Mouse (Mus musculus) liver, embryonic 15.5 days (tissue): ENCODE results near the gene Gm28048. TPM values are rescaled to one million over a fixed set of nuclear protein-coding genes. Genes with fewer than 3 reads are reported as not detected.

Source experiments
- ATAC-seq: fragments of 200-750 bp; cut with Nextera tagmentation; 2 replicates; pipeline ENCODE4 v1.8.0; 2017; ENCODE audit warnings: moderate number of reproducible peaks, mild to moderate bottlenecking, moderate library complexity; ENCODE audit not compliant: insufficient read depth
- H3K27ac ChIP-seq: fragments of 300-500 bp; sonication (generic); replicated peaks from 2 replicates; pipeline ENCODE4 v1.5.1; 2015; ENCODE audit warnings: mild to moderate bottlenecking, inconsistent platforms
- H3K27me3 ChIP-seq: fragments of 300-500 bp; sonication (generic); 2 replicates; pipeline ENCODE4 v1.6.1; 2015; ENCODE audit warnings: mild to moderate bottlenecking, inconsistent platforms
- H3K36me3 ChIP-seq: fragments of 300-500 bp; sonication (generic); replicated peaks from 2 replicates; pipeline ENCODE4 v1.6.1; 2015; ENCODE audit warnings: moderate library complexity, mild to moderate bottlenecking, inconsistent platforms
- H3K4me1 ChIP-seq: fragments of 300-500 bp; sonication (generic); replicated peaks from 2 replicates; pipeline ENCODE4 v1.6.1; 2015; ENCODE audit warnings: inconsistent platforms
- H3K4me2 ChIP-seq: fragments of 300-500 bp; sonication (generic); 2 replicates; pipeline ENCODE4 v1.6.1; 2015; ENCODE audit warnings: moderate library complexity, mild to moderate bottlenecking, inconsistent platforms
- H3K4me3 ChIP-seq: fragments of 300-500 bp; sonication (generic); replicated peaks from 2 replicates; pipeline ENCODE4 v1.5.1; 2015; ENCODE audit warnings: mild to moderate bottlenecking, inconsistent platforms
- H3K9ac ChIP-seq: fragments of 300-500 bp; sonication (generic); 2 replicates; pipeline ENCODE4 v1.6.1; 2015; ENCODE audit warnings: moderate library complexity, mild to moderate bottlenecking, inconsistent platforms
- H3K9me3 ChIP-seq: fragments of 300-500 bp; sonication (generic); replicated peaks from 2 replicates; pipeline ENCODE4 v1.6.1; 2016; ENCODE audit warnings: inconsistent platforms
- WGBS: fragments of 180-500 bp; shearing (Covaris S2); methylation state at CpG from one replicate; pipeline ENCODE4 v1.1.7; 2015; ENCODE audit warnings: mixed read lengths; ENCODE audit not compliant: insufficient replicate concordance; 5-methylcytosine and 5-hydroxymethylcytosine counted together
- polyA plus RNA-seq: library from polyadenylated mRNA; unstranded; fragments of >200 nt; fragmentation: Nextera tagmentation; extraction: Ambion mirVana; gene quantifications from 2 replicates; pipeline ENCODE4 v1.2.1, GENCODE M21; 2015

The Gm28048 gene
- polyA plus RNA-seq, 1 experiment from 2014 or later = 9.2 TPM

GRCm38 (mm10) chr11:22830684-22831083, 151.2 kb downstream of the Gm28048 start:
- no peaks in the 10 kb centered on the region for H3K27me3 ChIP-seq
- H3K36me3 ChIP-seq = peaks cover 17% of the 10 kb centered on the region; the same call in 1 of the 2 replicates
- 0 out of 2 replicates have a peak, but pooled peaks cover 4% of the 10 kb centered on the region for H3K4me1 ChIP-seq
- 65% methylated on average over 6 of the region's 6 CpGs for WGBS
- H3K27ac ChIP-seq = no peak overlapping the region
- no peak overlapping the region for H3K4me2 ChIP-seq
- H3K9me3 ChIP-seq = no peaks in the 10 kb centered on the region
- no peak overlapping the region for H3K9ac ChIP-seq
- no peak overlapping the region for H3K4me3 ChIP-seq
- ATAC-seq = no peak

- H3K4me2 ChIP-seq = no peak overlapping the region
- 58% methylated on average over 5 of the region's 5 CpGs for WGBS
- no peak for ATAC-seq
- H3K9me3 ChIP-seq = no peaks in the 10 kb centered on the region
- peaks cover 17% of the 10 kb centered on the region; the same call in 1 of the 2 replicates for H3K36me3 ChIP-seq
- H3K27ac ChIP-seq = no peak overlapping the region
- no peaks in the 10 kb centered on the region for H3K27me3 ChIP-seq
- no peak overlapping the region for H3K9ac ChIP-seq
- H3K4me1 ChIP-seq = 0 out of 2 replicates have a peak, but pooled peaks cover 4% of the 10 kb centered on the region
- H3K4me3 ChIP-seq = no peak overlapping the region
These were observed 151.7 kb downstream of the Gm28048 start for GRCm38 (mm10) chr11:22830179-22830611.

GRCm38 (mm10) chr11:22828988-22829632, 152.8 kb downstream of the Gm28048 start:
- peaks cover 12% of the 10 kb centered on the region for H3K4me1 ChIP-seq
- H3K9me3 ChIP-seq = no peaks in the 10 kb centered on the region
- H3K4me2 ChIP-seq = no peak overlapping the region
- no peak overlapping the region for H3K4me3 ChIP-seq
- WGBS = 84% methylated on average over 15 of the region's 15 CpGs
- H3K36me3 ChIP-seq = peaks cover 13% of the 10 kb centered on the region; the same call in 1 of the 2 replicates
- H3K27ac ChIP-seq = no peak overlapping the region
- no peaks in the 10 kb centered on the region for H3K27me3 ChIP-seq
- no peak overlapping the region for H3K9ac ChIP-seq
- ATAC-seq = no peak

- Histone ChIP-seq H3K4me2 (no peak overlapping the region), H3K9ac (no peak overlapping the region), H3K9me3 (no peaks in the 10 kb centered on the region), H3K4me1 (peaks cover 15% of the 10 kb centered on the region), H3K4me3 (no peak overlapping the region), H3K36me3 (0 out of 2 replicates have a peak, but pooled peaks cover 4% of the 10 kb centered on the region), H3K27me3 (no peaks in the 10 kb centered on the region), H3K27ac (no peak overlapping the region)
- ATAC-seq = no peak
- WGBS = 71% methylated on average over 4 of the region's 4 CpGs
These were observed 154.3 kb downstream of the Gm28048 start for GRCm38 (mm10) chr11:22827514-22828080.

GRCm38 (mm10) chr11:22826665-22827064, 155.2 kb downstream of the Gm28048 start:
- ATAC-seq = no peak
- no peak overlapping the region for H3K27ac ChIP-seq
- no peak overlapping the region for H3K4me3 ChIP-seq
- peaks cover 13% of the 10 kb centered on the region for H3K4me1 ChIP-seq
- 0 out of 2 replicates have a peak, but pooled peaks cover 4% of the 10 kb centered on the region for H3K36me3 ChIP-seq
- no peaks in the 10 kb centered on the region for H3K27me3 ChIP-seq
- H3K4me2 ChIP-seq = no peak overlapping the region
- WGBS = 66% methylated on average over 6 of the region's 6 CpGs
- H3K9me3 ChIP-seq = no peaks in the 10 kb centered on the region
- H3K9ac ChIP-seq = no peak overlapping the region

GRCm38 (mm10) chr11:22826051-22826450, 155.8 kb downstream of the Gm28048 start:
- H3K27ac ChIP-seq = no peak overlapping the region
- 79% methylated on average over 14 of the region's 14 CpGs for WGBS
- H3K36me3 ChIP-seq = 0 out of 2 replicates have a peak, but pooled peaks cover 4% of the 10 kb centered on the region

GRCm38 (mm10) chr11:22825548-22825947, 156.3 kb downstream of the Gm28048 start:
- H3K27me3 ChIP-seq = no peaks in the 10 kb centered on the region
- no peak overlapping the region for H3K4me3 ChIP-seq
- no peak for ATAC-seq
- H3K27ac ChIP-seq = no peak overlapping the region
- H3K36me3 ChIP-seq = 0 out of 2 replicates have a peak, but pooled peaks cover 4% of the 10 kb centered on the region
- H3K9ac ChIP-seq = no peak overlapping the region
- 74% methylated on average over 1 of the region's 1 CpGs for WGBS
- no peaks in the 10 kb centered on the region for H3K9me3 ChIP-seq
- no peak overlapping the region for H3K4me2 ChIP-seq
- H3K4me1 ChIP-seq = peaks cover 13% of the 10 kb centered on the region

More at GRCm38 (mm10) chr11:22826051-22826450, 155.8 kb downstream of the Gm28048 start:
- Histone ChIP-seq H3K27me3 (no peaks in the 10 kb centered on the region), H3K4me1 (peaks cover 13% of the 10 kb centered on the region), H3K9ac (no peak overlapping the region), H3K9me3 (no peaks in the 10 kb centered on the region), H3K4me3 (no peak overlapping the region), H3K4me2 (no peak overlapping the region)
- ATAC-seq = no peak

GRCm38 (mm10) chr11:22824049-22824705, 157.7 kb downstream of the Gm28048 start:
- ATAC-seq = no peak
- Histone ChIP-seq H3K27me3 (no peaks in the 10 kb centered on the region), H3K36me3 (0 out of 2 replicates have a peak, but pooled peaks cover 2% of the 10 kb centered on the region), H3K27ac (no peak overlapping the region), H3K4me3 (no peak overlapping the region), H3K4me2 (no peak overlapping the region), H3K4me1 (peaks cover 13% of the 10 kb centered on the region), H3K9ac (no peak overlapping the region), H3K9me3 (no peaks in the 10 kb centered on the region)
- WGBS = 23% methylated on average over 9 of the region's 9 CpGs

GRCm38 (mm10) chr11:22821243-22821642, 160.6 kb downstream of the Gm28048 start:
- Histone ChIP-seq H3K27ac (no peak overlapping the region), H3K4me2 (no peak overlapping the region), H3K4me1 (peaks cover 15% of the 10 kb centered on the region), H3K27me3 (no peaks in the 10 kb centered on the region), H3K9me3 (no peaks in the 10 kb centered on the region), H3K4me3 (no peak overlapping the region), H3K9ac (no peak overlapping the region), H3K36me3 (no peaks in the 10 kb centered on the region)
- no peak for ATAC-seq
- 62% methylated on average over 3 of the region's 3 CpGs for WGBS

GRCm38 (mm10) chr11:22818371-22818770, 163.5 kb downstream of the Gm28048 start:
- Histone ChIP-seq H3K4me1 (peaks cover 19% of the 10 kb centered on the region), H3K9ac (no peak overlapping the region), H3K27ac (no peak overlapping the region), H3K9me3 (no peaks in the 10 kb centered on the region), H3K27me3 (no peaks in the 10 kb centered on the region), H3K36me3 (no peaks in the 10 kb centered on the region), H3K4me2 (no peak overlapping the region), H3K4me3 (no peak overlapping the region)
- no peak for ATAC-seq
- WGBS = 38% methylated on average over 5 of the region's 5 CpGs

- H3K27ac ChIP-seq = no peak overlapping the region
These were observed 166.0 kb downstream of the Gm28048 start for GRCm38 (mm10) chr11:22815877-22816276.

More at GRCm38 (mm10) chr11:22815877-22816276, 166.0 kb downstream of the Gm28048 start:
- 62% methylated on average over 7 of the region's 7 CpGs for WGBS
- H3K36me3 ChIP-seq = no peaks in the 10 kb centered on the region
- peaks cover 21% of the 10 kb centered on the region for H3K4me1 ChIP-seq
- H3K9me3 ChIP-seq = no peaks in the 10 kb centered on the region
- no peak for ATAC-seq
- no peak overlapping the region for H3K9ac ChIP-seq
- no peak overlapping the region for H3K4me3 ChIP-seq
- H3K4me2 ChIP-seq = no peak overlapping the region
- no peaks in the 10 kb centered on the region for H3K27me3 ChIP-seq
